Mouse (Mus musculus): ENCODE data around the gene Ptk7.

GRCm38 (mm10) chr17:46673850-46674529, 44.7 kb upstream of the Ptk7 start, which contains the start of gene Rrp36:
- TF ChIP-seq CTCF (IDR thresholded peaks at IDR 0.05; ENCODE audit: borderline replicate concordance, extremely low read depth, insufficient read depth, insufficient read length): no peak
- peak; percentile 23; the same call in 1 of the 2 replicates for TF ChIP-seq POLR2A (IDR thresholded peaks at IDR 0.05; ENCODE audit: borderline replicate concordance, extremely low read depth, insufficient read depth, insufficient read length, poor library complexity, severe bottlenecking)
